Mouse (Mus musculus): ENCODE data around the gene Mmp15.

The Mmp15 gene

DNA sequence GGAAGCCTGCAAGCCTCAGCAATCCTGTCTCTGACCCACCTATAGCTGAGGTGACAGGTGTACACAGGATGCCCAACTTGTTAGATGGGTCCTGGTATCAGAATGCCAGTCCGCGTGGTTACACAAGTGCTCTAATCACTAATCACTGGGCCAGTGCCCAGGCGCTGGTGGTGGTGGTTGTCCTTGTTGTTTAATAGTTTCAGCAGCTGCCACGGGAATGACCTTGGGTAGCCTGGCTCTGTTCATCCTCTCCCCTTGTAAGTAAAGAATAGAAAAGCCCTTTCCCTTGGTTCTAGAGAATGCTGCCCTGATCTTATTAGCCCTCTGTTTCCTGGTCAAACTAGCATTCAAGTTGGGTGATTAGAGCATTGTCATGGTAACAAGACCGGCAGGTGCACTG is 10.3 kb upstream of the Mmp15 start:
- no peak for DNase-seq (ENCODE audit: low spot score)

DNA sequence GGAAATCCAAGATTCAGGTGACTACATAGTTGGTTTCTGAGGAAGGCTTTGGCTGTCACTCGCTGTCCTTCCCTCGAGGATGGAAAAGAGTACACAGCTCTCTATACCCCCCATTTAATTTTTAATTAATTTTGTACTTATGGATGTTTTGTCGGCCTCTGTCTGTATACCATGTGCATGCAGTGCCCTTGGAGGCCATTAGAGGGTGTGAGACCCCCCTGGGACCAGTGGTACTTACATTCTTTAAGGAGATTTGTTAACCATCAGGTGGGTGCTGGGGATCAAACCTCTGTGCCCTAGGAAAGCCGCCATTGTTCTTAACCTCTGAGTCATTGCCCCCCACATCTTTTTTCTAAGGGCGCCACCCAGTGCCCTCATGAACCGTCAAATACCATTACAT is 7.4 kb upstream of the Mmp15 start:
- no peak for DNase-seq (ENCODE audit: low spot score)

DNA sequence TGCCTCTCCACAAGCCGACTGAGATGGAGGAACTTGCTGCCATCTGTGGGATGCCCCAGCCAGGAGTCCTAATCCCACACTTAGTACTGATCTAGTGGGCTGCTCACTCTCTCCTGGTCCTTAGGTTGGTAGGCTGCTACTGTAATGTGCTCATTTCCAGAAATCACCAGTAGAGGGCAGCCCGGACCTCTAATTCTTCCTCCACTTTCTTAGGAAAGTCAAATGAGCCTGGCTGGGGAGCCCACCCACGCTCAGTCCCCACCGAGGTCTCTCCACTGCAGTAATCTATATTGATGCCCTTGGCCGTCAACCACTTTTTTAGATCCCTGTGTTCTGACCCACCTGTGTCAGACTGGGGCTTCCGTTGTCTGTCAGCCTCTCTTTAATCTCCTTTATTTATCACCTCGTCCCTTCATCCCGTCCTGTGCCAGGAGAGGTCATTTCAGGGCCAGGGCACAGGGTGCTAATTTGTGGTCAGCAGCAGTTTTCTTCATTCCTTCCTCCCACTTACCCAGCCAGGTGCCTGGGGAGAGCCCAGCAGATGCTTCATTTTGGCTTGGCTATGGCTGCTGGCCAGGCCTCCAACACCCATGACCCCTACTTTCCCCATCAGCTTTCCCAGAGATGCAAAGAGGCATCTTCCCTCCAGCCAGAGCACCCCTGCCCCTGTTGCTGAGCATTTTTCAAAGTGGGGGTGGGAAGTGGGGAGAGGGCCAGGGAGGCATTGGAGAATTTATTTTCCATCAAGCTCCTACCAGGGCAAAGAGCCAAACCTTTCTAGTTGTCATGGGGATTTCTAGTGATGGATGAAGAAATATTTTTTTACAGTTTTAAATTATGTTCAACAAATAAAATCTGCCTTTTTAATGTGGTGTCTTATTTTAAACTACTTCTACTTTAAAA is 5.2 kb upstream of the Mmp15 start:
- DNase-seq (ENCODE audit: low spot score): no peak

DNA sequence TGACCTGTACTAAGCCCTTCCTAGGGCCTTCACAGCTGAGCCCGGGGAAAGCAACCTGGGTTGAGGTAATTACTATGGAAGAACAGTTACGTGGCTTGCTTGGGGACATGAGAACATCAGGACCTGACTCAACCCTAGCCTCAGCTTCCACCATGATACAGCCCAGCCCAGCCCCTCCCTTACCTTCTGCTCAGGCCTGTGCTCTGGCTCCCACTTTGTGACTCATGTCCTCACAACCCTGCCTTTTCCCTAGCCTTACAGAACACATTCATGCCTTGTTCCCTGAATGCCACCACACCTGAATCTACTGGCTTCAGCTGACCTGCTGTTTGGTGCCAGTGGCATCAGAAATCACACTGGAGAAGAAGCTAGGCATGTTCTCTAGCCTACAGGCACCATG is 3.7 kb upstream of the Mmp15 start:
- DNase-seq (ENCODE audit: low spot score): no peak

DNA sequence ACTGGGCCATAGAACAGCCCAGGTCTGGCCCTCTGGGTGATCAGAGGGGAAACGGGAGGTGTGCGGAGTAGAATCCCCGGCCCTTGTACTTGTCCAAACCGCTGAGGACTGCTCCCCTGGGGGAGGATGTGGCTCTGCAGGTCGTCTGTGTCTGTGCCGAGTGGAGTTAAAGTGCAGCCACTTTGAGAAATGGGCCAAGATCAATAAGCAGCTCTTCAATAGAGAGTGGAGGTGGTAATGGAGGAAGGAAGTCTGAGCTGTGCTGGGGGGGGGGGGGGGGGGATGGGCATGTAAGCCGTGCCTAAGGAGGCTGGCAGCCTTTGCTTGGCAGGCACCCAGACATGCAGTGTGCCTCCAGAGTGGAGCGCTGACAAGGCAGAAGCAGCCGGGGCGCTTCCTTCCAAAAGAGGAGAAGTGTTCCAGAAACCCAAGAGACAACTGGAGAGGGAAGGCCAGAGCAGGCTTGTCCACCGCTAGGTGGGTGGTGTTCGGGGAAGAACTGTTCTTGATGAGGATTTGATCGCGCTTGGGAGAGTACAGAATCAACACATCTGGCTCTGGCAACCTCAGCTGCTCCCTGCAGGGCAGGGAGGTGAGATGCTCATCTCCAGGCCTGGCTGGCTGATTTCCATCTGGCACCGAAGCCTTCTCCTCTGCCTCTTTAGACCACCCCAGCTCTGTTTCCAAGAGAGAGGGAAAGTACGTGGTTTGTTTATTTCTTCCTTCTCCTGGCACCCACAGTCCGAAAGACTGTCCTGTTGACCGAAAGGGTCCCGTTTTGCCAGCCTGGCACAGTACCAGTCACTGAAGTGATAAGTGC is 3.0 kb upstream of the Mmp15 start:
- DNase-seq (ENCODE audit: low spot score): no peak

DNA sequence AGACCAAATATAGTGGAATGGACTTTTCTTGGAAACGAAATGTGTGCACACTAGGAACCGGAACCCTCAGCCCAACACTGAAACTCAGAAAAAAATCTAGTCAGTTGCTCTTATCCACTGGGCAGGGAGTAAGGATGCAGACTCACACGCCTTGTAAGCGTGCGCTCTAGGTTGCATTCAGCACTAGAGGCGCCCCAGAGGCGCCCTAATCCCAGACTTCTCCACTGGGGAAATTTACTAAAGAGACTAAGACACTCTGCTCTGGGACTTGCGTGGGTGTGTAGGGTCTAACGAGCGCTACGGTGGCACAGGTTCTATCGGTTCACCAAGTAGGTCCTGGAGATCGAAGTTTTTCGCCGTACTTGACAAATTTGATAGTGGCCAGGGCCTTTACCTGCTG is 607 bp upstream of the Mmp15 start:
- no peak for DNase-seq (ENCODE audit: low spot score)

DNA sequence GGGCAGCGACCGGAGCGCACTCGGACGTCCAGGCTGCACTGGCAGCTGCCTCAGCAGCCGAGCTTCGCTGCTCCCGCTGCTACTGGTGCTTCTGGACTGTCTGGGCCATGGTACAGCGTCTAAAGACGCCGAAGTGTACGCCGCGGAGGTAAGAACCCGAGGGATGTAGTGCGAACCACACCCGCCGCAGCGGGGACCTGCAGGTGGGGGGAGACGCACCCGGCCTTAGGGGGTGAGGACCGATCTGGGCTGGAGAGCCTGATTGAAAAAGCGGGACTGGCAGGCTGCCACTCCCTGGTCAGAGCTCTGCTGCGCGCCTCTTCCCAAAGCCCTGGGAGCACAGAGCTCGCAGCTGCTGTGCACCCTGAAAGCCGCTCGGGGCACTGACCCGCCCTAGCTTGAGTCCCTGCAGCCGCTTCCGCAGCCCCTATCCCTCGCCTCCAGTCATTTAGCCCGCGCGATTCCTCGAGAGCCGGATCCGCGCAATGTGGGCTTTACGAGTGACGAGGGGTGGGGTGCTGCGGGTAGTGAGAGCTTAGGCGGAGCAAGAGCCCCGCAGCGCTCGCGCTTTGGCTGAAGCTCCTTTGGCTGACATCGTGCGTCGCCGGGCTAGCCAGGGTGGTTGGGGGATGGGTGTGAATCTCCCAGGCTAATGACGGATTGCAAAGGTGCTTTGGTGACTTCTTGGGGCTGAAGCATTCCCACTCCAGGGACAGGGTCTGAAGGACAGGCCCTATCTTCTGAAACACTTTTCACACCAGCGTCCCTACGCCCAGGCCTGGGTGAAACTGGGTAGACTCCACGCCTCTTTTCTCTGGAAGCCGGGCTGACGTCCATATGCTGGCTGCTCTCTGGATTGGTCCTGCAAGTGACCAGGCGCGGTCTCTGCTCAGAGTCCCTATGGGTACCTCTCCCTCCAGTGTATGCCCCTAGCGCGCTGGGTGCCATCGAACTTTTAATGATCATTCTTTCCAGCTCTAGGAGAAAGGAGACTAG is 1.1 kb downstream of the Mmp15 start:
- DNase-seq (ENCODE audit: low spot score): no peak

DNA sequence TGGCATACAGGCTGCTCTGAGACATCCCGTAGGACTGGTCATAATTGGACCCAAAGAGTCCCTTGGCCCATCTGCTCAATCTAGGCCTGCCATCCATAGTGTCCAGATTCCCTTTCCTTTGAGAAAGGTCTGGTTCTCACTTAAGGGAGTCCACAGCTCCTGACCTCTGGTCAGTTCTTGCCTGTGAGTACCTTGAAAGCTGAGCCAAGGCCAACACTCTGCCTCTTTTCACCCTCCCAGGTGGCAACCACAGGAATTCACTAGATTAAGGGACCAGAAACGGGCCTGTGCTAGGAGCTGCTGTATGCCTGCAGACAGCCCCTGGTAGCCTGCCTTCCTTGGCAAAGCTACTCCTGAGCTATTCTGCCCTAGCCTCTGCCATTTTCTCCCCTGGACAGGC is 2.5 kb downstream of the Mmp15 start:
- DNase-seq (ENCODE audit: low spot score): no peak

DNA sequence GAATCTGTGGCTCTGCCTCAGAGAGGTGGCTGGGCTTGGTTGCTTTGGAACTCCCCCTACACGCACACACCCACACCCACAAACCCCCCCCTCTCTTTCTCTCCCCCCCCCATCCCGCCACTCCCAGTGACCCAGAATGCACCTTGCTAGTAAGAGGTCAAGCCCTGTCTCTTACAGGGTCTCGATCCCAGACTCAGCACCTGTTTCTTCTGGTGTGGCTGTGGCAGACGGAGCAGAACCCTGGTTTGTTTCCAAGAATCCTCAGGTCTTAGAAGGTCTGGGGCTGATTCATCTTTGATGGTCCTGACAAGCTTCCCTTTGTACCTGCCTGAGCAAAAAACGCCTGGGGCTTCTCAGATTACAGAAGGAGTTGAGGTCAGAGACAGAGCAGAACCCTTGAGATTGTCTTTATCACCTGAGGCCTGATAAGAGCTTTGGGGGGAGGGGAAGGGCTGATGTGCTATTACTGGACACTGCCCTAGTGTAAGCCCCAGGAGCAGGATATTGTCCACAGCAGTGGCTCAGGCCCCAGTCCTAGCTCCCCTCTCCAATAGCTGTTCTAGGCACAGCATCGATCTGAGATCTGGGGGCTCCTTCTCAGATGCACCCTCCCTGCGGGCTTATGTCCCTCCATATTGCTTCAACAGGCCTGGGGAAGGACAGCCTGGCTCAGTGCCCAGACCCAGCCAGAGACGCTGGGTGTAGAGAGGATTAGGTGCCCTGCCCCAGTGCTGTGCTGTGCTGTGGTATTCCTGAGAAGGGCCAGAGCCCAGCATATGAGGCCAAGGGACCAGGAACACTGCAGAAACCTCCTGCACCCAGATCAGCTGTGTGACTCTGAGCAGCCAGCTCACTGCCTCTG is 6.7 kb downstream of the Mmp15 start:
- no peak for DNase-seq (ENCODE audit: low spot score)

DNA sequence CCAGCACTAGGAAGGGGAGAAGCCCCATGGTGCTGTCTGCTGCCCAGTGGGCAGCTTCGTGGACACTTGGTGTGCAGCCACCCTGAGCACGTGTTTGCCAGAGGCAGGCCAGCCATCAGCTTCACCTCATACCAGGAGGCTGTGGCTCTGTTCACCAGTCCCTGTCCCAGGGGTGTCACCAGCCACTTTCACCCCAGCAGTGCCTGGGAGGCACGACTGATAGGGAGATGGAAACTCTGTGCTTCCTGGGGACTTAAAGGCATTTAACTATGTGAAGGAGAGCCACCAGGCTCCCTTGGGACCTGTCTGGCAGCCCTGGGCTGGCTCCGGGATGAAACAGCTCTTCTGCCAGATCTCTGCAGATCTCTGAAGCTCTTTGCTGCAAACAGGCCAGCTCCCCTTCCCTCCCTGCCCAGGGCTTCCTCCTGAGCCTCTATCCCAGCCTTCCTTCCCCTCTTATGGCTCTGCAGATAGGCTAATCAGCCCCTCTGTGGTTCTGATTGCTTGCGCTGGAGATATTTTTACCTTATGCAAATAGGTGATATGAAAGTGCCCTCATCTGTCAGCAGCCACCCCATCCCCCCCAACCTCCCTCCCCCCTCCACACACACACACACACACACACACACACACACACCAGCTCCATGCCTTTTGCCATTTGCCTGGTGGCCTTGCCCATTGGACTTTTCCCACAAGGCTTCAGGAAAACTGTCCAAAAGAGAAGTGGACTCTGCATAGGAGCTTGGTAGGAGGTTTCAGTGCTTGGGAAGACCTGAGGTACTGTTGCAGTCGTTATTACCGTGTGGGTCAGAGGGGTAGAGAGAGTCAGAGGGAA is 8.3 kb downstream of the Mmp15 start:
- no peak for DNase-seq (ENCODE audit: low spot score)

DNA sequence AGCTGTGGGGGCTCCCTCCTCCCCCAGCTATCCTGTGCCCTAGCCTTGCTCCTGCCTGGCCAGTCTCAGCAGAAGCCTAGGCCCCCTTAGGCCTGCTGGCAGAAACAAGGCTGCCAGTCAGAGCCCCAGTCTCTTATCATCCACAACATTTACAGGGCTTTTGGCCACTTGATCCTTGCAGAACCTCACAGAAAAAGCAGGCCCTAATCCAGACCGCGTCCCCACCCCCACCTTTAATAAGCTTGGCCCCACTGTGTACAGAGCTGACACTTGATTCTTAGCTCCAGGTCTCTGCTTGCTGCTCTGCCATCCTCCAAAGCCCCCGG is 8.9 kb downstream of the Mmp15 start:
- DNase-seq (ENCODE audit: low spot score): no peak

DNA sequence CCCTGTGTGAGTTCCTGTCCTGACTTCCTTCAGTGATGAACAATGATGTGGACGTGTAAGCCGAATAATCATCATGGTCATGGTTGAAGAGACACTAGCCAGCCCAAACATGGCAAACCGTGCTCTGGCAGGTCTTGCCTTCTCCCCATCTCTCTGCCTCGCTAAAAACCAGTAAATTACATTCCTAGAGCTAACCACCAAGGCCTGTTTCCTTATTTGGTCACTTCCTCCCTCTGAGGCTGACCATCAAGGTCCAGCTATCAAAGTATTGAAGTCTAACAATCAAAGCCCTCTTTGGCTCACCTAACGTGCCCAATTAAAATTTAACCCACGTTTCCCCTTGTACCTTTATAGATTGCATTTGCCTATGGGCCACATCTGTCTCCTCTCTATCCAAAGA is 10.2 kb downstream of the Mmp15 start:
- DNase-seq (ENCODE audit: low spot score): no peak

DNA sequence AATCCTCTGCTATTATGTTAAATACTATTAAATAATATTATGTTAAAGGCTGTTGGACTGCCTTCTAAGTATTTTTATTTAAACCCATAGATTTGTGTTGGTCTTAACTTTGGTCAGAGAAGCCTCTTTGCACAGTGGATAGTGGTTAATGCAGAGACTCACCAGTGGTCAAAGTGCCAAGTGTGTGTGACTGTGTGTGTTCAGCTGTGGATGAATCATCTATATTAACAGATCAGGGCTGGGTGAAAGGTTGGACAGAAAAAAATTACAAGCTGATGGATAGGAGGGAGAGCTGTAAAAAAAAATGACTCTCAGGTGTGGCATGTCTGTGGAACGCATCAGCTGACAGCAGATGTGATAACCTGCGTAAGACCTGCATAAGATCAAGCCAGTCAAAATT is 11.8 kb downstream of the Mmp15 start:
- DNase-seq (ENCODE audit: low spot score): no peak

DNA sequence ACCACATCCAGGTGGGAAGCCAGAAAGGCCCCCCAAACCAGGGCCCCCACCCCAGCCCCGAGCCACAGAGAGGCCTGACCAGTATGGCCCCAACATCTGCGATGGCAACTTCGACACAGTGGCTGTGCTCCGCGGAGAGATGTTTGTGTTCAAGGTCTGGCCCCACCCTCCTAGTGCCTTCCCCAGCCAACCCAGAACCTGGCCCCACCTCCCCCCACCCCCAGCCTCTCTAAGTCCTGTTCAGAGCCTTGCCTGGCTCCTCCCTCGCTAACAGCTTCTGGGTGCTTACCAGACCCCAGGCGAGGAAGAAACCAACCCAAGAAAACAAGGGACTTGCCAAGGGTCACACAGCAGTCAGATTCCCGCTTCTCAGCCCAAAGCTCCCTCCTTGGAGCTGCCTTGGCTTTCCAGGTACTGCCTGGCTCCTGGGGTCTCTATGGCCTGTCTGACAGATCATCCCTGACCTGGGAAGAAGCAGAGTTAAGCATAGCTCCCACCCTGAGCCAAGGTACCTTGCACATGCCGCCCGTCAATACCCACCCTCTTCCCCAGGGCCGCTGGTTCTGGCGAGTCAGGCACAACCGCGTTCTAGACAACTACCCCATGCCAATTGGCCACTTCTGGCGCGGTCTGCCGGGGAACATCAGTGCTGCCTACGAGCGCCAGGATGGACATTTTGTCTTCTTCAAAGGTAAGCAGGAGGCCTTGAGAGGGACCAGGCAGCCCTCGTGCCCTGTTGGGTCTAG is 17.7 kb downstream of the Mmp15 start:
- no peak for DNase-seq (ENCODE audit: low spot score)

DNA sequence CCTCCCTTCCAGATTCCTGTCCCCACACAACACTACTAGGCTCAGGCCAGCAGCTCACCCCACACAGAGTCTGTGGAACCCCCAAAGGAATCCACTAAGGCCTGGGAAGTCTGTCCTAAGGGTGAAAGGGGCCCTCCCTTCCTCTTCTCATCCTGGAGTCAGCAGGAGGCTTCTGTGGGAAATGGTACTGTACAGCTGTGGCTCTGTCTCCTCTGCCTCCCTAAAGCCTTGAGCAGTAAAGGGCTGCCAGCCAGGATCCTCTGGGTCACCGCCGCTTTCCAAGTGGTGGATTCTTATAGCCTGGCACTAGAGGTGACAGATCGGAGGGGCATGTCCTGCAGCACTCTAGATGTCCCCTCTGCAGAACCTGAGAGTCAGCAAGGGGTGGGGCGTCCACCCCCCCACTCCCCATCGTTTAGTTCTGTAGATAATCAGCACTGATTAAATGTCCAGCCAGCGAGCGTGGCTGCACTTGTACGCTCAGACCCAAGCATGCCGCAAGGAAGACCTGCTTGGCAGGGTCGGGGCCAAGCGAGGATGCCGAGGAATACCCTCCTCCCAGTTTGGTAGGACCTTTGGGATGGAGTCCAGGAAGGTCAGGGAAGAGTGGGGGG is 21.4 kb downstream of the Mmp15 start:
- DNase-seq (ENCODE audit: low spot score): no peak

DNA sequence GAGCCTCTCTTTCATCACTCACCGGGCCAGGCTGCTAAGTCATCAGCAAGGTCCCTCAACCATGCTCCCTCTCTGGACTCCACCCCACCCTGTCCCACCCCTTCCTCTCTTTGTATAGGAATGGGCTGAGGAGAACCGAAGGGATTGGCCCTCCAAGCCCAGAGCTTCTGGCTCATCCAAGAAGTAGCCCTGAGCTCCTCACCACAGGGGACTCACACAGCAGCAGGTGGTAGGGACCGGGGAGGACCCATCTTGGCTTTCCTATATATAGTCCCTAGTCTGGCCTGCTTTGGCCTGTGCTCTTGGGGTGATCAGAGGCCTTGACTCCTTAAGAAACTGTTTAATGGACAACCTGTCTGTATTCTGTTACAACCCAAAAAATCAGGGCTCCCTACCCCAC is 22.4 kb downstream of the Mmp15 start:
- DNase-seq (ENCODE audit: low spot score): no peak

DNA sequence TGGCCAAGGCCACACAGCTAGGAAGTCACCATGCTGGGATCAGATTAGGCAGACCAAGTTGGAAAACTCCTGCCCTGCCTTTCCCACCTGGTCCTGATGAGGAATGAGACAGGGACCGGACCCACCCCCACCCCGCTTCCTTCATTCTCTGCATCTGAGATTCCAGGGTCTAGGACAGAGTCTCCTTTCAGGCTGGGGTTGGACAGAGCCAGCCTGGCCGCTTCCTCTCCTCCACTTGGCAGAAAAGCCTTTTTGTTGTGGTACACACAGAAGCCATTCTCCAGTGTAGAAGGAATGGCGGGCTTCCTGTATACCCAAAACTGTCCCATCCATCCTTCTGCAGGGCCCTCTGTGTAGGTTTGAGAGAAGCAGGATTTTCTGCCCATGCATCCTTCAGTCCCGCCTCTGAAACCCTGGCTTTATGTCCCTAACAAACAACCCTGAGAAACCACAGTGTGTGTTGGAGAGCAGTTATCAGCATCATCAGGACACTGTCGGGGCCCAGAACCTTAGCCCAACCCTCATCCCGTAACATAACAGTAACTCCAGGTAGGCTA is 23.4 kb downstream of the Mmp15 start:
- DNase-seq (ENCODE audit: low spot score): no peak

DNA sequence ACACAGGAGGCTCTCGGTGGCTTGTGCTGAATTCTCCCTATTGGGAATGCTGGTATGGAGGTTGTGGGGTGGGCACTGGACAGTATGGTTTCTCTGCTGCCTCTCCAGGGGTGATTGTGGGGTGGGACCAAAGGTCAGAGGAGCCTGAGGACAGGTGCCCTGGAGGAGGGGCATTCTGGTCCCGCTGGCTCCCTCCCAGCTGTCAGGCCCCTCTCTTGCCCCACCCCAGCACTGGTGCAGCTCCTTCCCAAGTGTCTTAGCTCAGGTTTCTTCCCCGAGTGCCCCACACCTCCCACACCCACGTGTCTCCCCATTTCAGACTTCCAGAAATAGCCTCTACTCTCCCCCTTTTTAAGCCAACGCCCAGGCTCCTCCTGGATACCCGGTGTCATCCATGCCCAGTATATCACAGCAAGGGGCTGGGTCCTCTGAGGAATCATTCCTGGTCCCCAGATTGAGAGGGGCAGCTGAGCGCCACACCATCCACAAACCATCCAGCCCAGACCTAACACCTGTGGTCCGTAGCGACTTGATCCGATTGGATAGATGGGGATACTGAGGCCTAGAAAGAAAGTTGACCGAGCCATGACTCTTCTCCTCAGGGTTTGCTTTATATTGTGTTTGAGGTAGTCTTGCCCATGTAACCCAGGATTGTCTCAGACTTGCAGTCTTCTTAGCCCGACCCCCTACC is 24.4 kb downstream of the Mmp15 start:
- DNase-seq (ENCODE audit: low spot score): no peak

Measured in urinary bladder, postnatal 10 days (tissue).